10 mouse cellular contexts compared by ENCODE assay signal in genomic region chr12:110431805-110432204, GRCm38 (mm10). TPM values are rescaled to one million over a fixed set of nuclear protein-coding genes. Genes with fewer than 3 reads are reported as not detected.
DNase-seq lines count a peak whose midpoint lies in the region; ATAC-seq and TF ChIP-seq lines count a peak whose summit lies in the region.
"Had no signal": no experiment of that assay in that cellular context is flagged by ENCODE, and none has a peak within 500 bp of the region (broad histone marks: within the 10 kb centered on the region; RNA-seq: fewer than 3 reads in every experiment).

No protein-coding gene starts in this region.

- H3K27ac ChIP-seq in heart, adult 2 months, result no peak overlapping the region
- no peak overlapping the region for H3K27ac ChIP-seq in heart, embryonic 11.5 days (ENCODE audit: low read depth, low read length)
- H3K27ac ChIP-seq in neural tube, embryonic 15.5 days (replicated peaks), result no peak overlapping the region
- H3K27ac ChIP-seq: hindbrain, embryonic 10.5 days; neural tube, embryonic 12.5 days had no signal

- ATAC-seq in heart, embryonic 11.5 days (replicated peaks; ENCODE audit: insufficient number of reproducible peaks, low FRiP score, low TSS enrichment), result no peak
- no peak for ATAC-seq in neural tube, embryonic 15.5 days (ENCODE audit: low FRiP score)

- no peaks in the 10 kb centered on the region for H3K9me3 ChIP-seq in heart, embryonic 11.5 days (replicated peaks; ENCODE audit: control insufficient read depth, low read length)
- H3K9me3 ChIP-seq in neural tube, embryonic 15.5 days (replicated peaks), result no peaks in the 10 kb centered on the region
- H3K9me3 ChIP-seq: hindbrain, embryonic 10.5 days; neural tube, embryonic 12.5 days had no signal

- no peaks in the 10 kb centered on the region; the same call in 1 of the 2 replicates for H3K79me2 ChIP-seq in heart, adult 2 months (replicated peaks; ENCODE audit: control insufficient read depth, insufficient read depth, low read length)

- peak; percentile 47 to 73 for DNase-seq in heart, adult 2 months
- peak; percentile 36 for DNase-seq in right cerebral cortex, postnatal 4 days
- no peak for DNase-seq in right cerebral cortex, postnatal 25 days
- DNase-seq in heart, adult 9 months (ENCODE audit: low spot score in 2 of 2), result peak; percentile 51 to 61
- DNase-seq in lung, postnatal 4 days, result peak; percentile 61 to 66
- DNase-seq in layer of hippocampus, postnatal 25 days (ENCODE audit: extremely low spot score in 1 of 2, low spot score in 1 of 2), result no peak

- no peak overlapping the region for H3K4me3 ChIP-seq in heart, adult 2 months
- H3K4me3 ChIP-seq in heart, embryonic 11.5 days (ENCODE audit: low read depth, low read length), result no peak overlapping the region
- no peak overlapping the region for H3K4me3 ChIP-seq in neural tube, embryonic 15.5 days (replicated peaks)
- H3K4me3 ChIP-seq: hindbrain, embryonic 10.5 days; neural tube, embryonic 12.5 days had no signal

- intact Hi-C loops in heart, adult 2 months (cut with DNase I), result no loop called here

- no peaks in the 10 kb centered on the region for H3K4me1 ChIP-seq in heart, adult 2 months (ENCODE audit: control insufficient read depth, insufficient read depth, low read length)
- no peaks in the 10 kb centered on the region for H3K4me1 ChIP-seq in heart, embryonic 11.5 days (ENCODE audit: control insufficient read depth, insufficient read depth, low read length)
- no peaks in the 10 kb centered on the region for H3K4me1 ChIP-seq in neural tube, embryonic 15.5 days
- H3K4me1 ChIP-seq: neural tube, embryonic 12.5 days had no signal

- H3K27me3 ChIP-seq in heart, adult 2 months (ENCODE audit: control insufficient read depth, insufficient read depth, low read length), result no peaks in the 10 kb centered on the region
- 0 out of 2 replicates have a peak, but pooled peaks cover 3% of the 10 kb centered on the region for H3K27me3 ChIP-seq in heart, embryonic 11.5 days (ENCODE audit: control insufficient read depth, insufficient read depth, low read length)
- H3K27me3 ChIP-seq in neural tube, embryonic 15.5 days (replicated peaks), result no peaks in the 10 kb centered on the region
- H3K27me3 ChIP-seq: neural tube, embryonic 12.5 days had no signal

- H3K4me2 ChIP-seq in heart, embryonic 11.5 days, result no peak overlapping the region
- no peak overlapping the region for H3K4me2 ChIP-seq in neural tube, embryonic 15.5 days
- H3K4me2 ChIP-seq: neural tube, embryonic 12.5 days had no signal

- no peak for TF ChIP-seq EP300 in heart, adult 2 months (IDR thresholded peaks at IDR 0.05; ENCODE audit: insufficient read depth, low read depth, low read length)

- TF ChIP-seq CTCF in heart, adult 2 months (IDR thresholded peaks at IDR 0.05), result no peak

- TF ChIP-seq POLR2A in heart, adult 2 months (IDR thresholded peaks at IDR 0.05; ENCODE audit: insufficient read depth, low read depth, low read length), result no peak

- H3K9ac ChIP-seq in heart, adult 2 months (ENCODE audit: low read depth, low read length), result no peak overlapping the region
- H3K9ac ChIP-seq in heart, embryonic 11.5 days (ENCODE audit: low read depth, low read length), result no peak overlapping the region
- no peak overlapping the region for H3K9ac ChIP-seq in neural tube, embryonic 15.5 days (replicated peaks)
- H3K9ac ChIP-seq: neural tube, embryonic 12.5 days had no signal

- no peaks in the 10 kb centered on the region for H3K36me3 ChIP-seq in heart, adult 2 months (ENCODE audit: control insufficient read depth, insufficient read depth, low read length)
- H3K36me3 ChIP-seq in heart, embryonic 11.5 days (ENCODE audit: control insufficient read depth, insufficient read depth, low read length), result no peaks in the 10 kb centered on the region
- no peaks in the 10 kb centered on the region for H3K36me3 ChIP-seq in neural tube, embryonic 15.5 days
- H3K36me3 ChIP-seq: hindbrain, embryonic 10.5 days; neural tube, embryonic 12.5 days had no signal

- 16% methylated on average over 7 of the region's 7 CpGs for WGBS in heart, adult 2 months
- 44% methylated on average over 7 of the region's 7 CpGs for WGBS in heart, embryonic 11.5 days (ENCODE audit: insufficient replicate concordance)
- WGBS in neural tube, embryonic 15.5 days, result 48% methylated on average over 7 of the region's 7 CpGs

RNA-seq across cellular contexts. Expression of gene Ppp2r5c, which starts 15.1 kb away (rescaled TPM):
- total RNA-seq in heart, adult 2 months (2021), result 10 to 100 TPM; 90.9 to 93.7 TPM
- 41.7 and 73.9 TPM in 2 replicates for polyA plus RNA-seq in heart, adult 2 months (2012; rRNA removed)
- polyA plus RNA-seq in heart, embryonic 11.5 days (2014; fragmentation: Nextera tagmentation; extraction: Ambion mirVana), result 137 and 139 TPM in 2 replicates
- 149 and 152 TPM in 2 replicates for polyA plus RNA-seq in neural tube, embryonic 15.5 days (2015; fragmentation: Nextera tagmentation; extraction: Ambion mirVana)
- total RNA-seq in layer of hippocampus, postnatal 25 days (2021), result 100 to 1,000 TPM; 242 to 246 TPM

Comparison
In these comparisons a context has a peak if more than half of its experiments do, and no peak if none do; other contexts are left out.
1. DNase-seq: peak in heart, adult 2 months (2 of 2), right cerebral cortex, postnatal 4 days (single experiment), heart, adult 9 months (2 of 2) and lung, postnatal 4 days (2 of 2); none in right cerebral cortex, postnatal 25 days (single experiment) and layer of hippocampus, postnatal 25 days (0 of 2).